Mouse (Mus musculus) embryo, embryonic 9.5 days (tissue): ENCODE measurements at regions not wholly inside any gene's neighbourhood (a gene's known extent, or its start where the extent isn't known, plus 50 kb on each side); places are given as distances from the start of the nearest gene placed in this dataset.

Experiments
- DNase-seq: peaks from one replicate; pipeline ENCODE4 v3.0.0-alpha.2; 2017; ENCODE audit errors: extremely low spot score

DNA sequence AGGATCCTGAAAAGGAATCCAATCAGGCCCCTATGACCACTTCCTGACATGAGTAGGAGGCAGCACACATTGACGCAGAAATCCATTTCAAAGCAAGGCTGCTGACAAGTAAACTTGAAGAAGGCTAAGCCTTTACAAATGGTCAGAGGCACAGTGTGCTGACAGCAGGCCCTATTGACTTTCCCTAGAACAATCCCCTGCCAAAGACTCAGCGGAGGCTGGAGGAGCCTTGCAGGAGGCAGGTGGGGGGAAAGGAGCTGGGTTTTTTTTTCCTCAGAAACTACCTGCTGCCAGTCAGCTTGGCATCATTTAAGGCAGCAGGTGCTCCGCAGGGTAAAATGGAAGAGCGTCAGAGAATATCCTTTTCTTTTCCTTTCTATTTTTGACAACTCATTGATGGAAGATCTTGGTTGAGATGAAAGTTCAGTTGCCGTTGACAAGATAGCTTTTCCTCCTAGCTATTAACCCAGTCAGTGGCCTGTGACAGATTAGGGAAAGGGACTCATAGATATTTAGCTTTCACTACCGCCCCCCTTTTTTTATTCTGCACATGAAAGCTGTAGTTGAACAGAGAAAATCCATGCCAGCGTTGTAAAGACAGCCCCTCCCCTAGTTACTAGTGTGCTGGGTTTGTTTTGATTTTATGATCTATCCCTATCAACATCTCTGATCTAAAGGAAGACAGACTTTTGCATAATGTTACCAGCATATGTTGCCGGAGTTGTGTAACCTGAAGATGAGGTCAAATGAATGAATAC lies 210.6 kb downstream of the Csnka2ip start:
- DNase-seq, result no peak

DNA sequence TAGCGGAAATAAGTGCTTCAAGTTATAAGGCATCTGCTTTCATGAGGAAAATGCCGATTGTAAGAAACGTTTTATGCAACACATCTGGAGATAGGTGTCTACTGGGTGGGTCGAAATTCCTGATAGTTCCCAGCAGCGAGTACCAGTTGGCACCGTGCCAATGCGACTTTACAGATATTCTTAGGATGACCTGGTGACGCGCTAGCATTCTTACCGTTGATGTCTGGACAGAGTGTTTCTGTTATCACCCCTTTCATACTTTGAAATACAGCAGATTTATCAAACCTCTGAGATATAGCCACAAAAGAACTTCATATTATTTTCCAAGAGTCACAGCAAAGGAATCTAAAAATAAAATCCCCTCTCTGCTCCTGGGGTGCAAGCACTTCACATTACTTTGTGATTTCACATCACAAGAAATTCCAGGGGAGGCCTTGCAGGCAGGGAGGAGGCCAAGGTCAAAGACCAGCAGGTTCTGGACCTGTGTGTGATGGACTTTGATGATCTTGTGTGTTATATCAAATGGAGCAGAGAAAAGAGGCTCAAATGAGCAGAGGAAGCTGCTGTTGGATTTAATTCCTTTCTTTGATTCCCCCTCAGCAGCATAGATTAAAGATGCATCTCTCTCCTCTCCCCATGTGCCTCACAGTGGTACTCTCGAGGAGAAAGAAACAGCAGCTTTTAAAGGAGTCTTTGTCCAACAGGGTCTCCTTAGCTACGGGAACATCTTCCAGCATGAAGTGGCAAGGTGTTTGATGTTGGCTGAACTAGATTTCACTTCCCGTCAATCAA lies 233.4 kb downstream of the Csnka2ip start:
- no peak for DNase-seq

DNA sequence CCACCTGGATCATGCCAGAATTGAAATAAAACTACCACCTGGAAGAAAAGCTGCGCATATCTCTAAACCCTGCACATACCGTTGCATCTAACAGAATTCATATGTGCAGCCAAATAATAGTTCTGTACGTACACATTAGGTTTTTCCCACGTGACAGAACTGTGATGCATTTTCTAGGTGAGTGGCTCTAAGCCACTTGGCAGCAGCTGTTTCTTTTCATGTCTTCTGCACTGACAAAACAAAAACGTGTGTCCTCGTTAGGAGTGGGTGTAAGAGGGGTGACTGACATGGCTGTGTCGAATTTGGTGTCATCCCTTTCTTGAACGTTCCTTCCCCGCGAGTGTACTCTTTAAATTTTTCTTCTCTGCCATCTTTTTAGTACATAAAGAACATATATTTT lies 254.3 kb downstream of the Csnka2ip start:
- no peak for DNase-seq

DNA sequence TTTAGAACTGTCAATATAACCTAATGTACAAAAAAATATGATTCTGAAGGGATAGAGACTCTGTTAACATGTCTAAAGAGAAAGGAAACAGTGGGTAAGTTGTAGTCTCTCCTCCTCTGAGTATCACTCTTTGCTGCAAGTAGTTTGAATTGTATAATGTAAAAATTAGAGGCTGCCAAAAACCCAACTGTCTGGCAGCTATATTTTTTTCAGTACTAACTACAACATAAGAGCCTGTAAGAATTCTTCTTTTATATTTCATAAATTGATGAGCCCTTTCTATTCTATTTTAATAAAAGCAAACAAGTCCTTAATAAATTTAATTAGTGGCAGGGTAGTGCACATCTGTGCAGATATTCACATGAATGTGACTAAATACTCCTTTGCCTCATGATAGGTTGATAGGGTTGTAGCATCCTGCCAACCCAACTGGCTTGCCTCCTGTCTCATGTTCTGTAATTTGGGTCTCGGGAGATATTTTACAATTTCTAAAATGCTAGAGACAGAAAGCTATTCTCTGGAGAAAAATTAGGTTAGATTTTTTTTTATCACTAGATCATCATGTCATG lies 269.2 kb downstream of the Csnka2ip start:
- no peak for DNase-seq

DNA sequence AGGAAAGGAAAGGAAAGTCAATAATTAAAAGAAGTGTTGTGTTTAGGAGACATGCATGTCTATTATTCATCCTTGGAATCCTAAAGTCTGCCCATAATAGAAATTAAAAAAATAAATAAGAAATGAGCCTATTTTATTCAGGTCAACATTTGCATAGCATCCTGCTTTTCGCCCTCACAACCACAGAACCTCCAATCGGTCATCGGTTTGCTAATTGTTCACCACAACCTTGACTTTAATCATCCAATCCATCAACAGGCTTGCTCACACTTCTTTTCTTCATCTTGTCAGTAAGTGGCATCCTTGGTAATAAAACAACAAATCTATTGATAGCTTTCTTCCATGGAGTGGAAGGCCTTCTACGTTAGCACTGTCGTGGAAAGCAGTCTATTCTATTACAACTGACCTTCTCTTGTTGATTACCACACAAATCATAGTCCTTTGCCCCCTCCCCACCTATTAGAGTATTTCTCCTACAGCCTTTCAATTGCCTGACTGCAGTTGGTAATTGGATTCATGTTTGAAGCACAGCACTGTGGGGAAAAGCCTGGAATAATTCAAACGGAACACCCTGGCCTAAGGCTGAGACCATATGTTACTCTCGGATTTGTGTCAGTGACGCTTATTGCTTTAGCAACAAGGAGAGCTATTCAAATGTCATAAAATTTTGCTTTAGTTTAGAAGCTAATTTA lies 269.9 kb downstream of the Csnka2ip start:
- DNase-seq, result no peak

DNA sequence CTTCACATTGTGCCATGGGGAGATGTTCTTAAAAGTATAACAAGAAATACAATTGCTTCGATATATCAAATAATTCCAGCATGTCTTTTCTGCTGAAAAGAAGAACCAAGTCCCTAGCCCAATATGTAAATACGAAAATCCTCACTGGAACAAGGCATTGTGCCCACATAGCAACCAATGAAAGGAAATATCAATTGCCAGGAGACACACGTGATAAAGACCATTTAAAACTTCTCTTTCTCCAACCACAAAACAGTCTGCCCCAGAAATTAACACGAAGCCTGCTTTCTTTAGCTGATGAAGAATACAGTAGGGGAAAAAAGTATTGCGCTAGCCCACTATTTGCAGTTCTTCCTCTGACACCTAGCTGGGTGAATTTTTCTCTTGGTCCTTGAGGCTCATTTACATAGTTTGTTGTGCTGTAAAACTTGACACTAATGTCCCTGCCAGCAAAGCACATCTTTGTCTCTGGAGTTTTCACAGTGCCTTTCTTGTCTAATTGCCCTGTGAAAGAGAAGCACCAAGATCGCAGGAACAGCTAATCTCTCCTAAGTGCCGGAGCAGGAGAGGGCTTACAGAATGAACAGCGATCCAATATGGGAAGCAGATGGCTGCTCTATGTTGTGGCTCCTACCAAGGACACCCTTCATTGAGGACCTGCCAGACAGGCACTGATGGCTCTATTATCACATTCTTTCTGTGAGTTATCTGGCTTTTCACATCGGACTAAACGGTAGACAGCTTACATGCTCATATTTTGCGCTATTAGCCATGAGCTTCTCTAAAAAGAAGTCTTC lies 272.7 kb downstream of the Csnka2ip start:
- no peak for DNase-seq

DNA sequence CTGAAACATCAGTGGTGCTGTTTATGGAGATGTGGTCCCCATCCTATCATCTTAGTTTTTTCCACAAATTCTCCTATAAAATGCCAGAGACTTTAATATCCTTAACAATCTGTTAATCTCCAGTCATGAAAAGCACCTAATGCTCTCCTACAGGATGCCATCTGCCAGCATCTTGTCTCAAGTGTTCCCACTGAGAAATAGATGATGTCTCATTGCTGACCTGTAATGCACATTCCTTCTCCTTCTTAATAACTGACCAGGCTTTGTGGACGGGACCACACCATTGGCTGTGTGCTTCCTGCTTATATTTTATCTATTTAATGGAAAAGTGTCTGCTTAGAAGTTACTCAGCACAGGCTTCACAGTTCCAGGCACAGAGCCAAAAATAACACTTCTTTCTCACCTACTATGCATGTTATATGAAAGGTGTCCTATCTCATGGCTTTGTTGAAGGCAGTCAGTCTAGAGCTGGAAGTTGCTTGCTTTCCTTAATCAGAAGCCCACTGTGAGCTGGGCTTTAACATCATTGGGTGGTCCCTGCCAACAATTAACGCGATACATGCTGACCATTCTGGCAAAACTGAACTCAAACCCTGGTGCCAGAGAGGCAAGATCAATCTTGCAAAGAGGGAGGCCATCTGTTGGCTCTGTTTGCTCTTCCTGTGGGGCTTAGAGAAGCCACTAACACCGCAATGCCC lies 283.3 kb downstream of the Csnka2ip start:
- DNase-seq, result no peak

DNA sequence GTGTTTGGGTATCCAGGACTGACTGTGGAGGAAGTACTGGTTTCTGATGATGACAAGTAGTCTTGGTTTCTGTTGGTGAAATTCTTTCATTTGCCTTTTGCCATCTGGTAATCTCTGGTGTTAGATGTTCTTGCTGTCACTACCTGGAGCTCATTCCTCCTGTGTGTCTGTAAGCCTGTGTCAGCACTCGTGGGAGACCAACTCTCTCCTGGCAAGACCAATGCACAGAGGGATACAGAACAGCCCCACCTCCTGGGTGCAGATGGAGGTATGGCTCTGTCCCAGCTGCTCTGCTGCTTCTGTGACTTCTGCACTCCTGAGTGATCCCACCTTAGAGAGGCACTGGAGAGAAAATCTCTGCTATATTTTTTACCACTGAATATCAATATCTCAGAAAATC lies 285.4 kb downstream of the Csnka2ip start:
- no peak for DNase-seq

DNA sequence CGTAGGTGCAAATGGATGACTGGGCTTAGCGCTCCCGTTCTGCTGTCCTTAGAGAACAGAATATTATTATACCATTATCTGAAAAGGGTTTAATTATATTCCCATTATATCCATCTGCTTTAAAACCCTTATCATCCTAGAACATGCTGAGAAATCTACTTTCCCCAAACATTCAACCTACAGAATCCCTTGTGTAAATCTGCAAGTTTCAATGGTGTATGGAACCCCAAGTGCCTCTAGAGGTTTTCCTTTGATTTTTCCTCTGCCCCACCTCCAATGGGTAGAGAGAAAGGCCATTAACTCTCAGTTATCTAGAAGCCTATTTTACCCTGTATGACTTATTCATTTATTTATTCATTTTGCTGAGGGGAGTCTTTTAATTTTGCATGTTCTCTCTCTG lies 308.7 kb downstream of the Csnka2ip start:
- DNase-seq, result no peak

DNA sequence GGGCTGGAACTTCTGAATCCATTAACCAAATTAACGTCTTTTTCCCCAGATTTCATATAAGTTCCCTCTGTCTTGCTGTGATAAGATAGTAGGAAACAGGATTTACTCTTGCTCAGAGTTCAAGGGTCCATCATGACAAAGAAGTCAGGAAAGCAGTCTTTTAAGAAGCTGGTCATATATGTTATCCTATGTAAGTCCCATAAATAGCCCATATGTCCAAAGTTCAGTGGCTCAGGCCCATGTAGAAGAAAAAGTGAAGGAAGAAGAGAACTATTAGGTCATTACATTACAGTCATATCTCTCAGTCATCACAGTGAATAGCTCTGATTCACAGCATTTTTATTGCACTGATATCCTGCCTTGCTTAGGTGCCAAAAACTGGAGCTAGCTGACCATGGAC lies 316.9 kb downstream of the Csnka2ip start:
- DNase-seq, result no peak

DNA sequence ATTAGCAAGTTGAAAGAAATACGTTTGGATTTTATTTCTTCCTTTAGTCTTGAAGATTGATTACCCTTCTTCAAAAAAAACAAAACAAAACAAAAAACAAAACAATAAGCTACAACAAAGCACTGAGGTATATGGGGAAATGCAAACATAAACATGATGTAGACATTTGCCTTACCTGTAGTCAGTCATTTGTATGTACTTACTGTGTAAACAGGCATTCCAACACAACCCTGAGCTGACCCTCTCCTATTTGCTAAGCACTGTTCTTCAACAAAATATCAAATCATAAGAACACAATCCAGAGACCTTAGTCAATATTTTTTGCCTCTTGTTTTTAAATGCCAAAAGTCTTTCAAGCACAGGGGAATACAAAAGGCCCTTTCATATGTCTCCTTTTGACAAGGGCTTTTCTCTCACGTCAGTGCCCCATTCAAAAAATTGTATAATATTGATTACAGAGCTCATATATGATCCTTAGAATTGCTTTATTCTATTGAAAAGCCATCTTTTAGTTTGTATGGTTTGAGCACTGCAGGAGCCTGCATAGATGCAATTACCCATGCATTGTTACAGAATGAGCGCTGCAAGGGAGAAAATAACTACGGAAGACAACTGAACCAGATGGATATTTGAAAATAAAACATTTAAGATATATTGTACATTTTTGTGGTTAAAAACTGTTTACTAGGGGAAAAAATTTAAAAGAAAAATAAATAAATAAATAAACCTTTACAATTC lies 326.2 kb downstream of the Csnka2ip start:
- DNase-seq, result no peak

DNA sequence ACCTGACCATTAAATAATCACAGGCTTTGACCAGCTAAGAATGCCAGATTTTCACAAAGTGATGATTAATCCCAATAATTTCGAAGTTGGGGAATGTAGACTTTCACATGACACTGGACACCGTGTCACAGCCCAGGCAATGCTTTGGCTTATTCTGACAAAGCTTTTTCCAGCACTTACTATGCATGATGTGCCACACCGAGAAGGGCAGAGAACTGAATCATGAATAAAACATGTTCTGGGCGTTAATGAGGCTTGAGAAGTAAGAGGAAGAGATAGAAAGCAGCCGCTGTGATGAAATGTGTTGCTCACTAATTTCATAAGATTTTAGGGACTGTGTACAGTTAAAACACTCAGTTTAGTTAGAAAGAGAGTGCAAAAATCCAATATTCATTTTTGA lies 326.8 kb downstream of the Csnka2ip start:
- DNase-seq, result no peak

DNA sequence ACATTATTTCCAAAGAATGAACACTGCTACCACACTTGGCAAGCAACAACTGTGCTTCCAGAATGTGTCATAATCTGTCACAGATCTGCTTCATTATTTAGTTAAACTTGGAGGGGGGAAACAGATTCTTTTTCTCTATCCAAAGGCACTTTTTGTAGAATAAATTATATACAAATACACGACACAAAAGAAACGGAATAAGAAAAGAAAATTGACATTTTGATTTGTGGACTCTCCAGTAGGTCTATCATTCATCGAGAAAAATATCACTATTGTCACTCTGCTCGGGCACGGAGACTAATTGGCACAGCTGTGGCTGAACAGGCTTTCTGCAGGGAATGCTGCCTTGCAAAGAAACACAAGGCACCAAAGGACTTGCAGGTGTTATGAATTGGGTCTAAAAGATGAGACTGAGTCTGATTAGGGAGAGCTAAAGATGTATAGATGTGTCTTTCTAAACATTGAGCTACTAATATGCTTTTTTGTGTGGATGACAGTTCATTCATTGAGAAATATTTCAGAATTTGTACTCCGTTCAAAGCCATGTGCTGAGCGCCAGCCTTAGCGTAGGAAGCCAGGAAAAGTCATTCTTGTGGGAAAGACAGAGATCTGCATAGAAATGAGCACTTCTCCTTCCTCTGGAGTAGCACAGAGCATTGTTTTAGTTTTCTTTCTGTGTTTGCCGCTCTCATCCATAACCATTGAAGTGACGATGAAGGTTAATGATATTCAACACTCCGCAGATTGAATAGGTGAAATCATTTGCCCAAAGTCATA lies 337.1 kb downstream of the Csnka2ip start:
- DNase-seq, result no peak

DNA sequence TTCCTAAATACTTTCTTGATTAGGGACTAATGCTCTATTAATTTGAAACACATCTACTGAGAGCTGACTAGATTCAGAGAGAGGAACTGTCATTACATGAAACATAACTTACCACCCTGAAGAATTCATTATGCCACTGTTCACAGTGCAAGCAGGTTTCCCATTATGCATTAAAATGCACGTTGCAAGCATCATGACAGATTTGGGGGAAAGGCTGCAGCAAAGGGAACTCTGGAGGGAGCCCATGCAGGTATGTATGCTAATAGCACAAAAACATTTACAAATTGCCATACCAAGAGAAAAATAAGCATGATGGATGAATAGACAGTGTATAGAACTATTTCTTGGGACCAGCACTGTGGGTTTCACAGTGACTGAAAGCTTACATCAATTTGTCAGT lies 351.1 kb downstream of the Csnka2ip start:
- DNase-seq, result no peak

DNA sequence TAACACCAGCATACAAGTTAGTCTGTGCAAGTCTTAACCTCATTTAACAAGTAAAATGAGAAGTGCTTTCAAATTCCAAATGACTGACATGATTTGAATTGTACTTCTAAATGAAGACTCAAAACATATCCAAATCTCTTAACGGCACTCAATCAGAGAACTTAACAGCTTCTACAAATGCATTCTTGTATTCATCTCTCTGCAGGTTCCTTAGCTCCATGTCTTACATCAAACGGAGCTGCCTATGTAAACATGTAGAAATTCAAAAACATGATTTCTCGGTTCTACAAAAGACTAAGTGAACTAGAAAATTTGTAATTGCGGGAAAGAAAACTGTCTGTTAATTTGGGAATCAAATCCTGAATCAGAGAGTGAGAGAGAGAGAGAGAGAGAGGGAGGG lies 353.5 kb downstream of the Csnka2ip start:
- no peak for DNase-seq

DNA sequence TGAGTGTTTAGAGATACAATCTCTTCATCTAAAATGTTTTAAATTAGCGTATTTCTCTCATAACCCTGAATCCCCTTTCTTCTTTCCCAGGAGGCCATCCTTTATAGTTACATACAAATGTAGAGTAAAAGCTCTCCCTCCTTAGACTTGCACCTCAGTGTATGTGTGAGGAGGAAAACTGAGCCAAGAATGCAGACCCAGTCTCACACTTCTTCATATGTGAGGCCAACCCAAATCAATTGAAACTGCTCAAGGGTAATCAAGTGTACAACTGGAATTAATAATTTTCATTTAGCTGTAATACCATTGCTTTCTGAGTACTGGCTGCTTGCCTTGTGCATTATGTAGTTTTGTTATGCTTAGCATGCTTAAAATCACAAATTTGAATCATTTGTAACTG lies 356.3 kb downstream of the Csnka2ip start:
- no peak for DNase-seq

DNA sequence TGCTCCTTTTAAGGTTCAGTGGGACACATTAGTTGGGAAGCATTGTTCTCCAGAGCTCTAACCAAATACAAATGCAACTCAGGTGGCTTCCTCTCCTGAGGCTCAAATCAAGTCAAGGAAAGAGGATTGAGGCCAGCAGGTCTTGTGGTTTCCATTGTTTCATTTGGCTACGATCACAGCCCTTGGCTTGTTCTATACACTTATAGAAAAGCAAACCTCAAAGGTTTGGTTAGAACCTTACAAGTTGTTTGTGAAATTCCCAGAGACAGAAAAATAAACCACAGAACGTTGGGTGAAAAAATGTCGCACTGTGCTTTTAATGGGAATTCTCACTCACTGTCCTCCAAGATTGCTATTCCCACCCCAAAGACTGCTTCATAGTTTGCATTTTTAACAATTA lies 360.4 kb upstream of the Epha3 start:
- DNase-seq, result no peak

DNA sequence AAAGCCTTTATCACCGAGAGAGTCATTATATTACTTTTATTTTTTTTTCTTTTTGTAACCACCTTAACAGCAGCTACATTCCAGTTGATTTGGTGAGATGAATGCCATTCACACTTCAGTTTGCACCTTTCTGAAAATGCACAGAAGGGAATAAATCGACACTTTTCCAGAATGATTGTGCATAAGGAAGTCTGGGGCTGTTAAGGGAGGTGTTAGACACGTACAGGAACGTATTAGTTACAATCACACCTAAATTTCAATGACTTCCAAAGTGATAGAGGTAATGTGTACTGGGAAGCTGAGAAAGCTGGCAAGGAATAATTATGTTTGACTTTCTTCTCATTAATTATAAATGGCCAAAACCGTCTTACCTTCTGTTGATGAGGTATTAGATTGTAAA lies 352.7 kb upstream of the Epha3 start:
- DNase-seq, result no peak

DNA sequence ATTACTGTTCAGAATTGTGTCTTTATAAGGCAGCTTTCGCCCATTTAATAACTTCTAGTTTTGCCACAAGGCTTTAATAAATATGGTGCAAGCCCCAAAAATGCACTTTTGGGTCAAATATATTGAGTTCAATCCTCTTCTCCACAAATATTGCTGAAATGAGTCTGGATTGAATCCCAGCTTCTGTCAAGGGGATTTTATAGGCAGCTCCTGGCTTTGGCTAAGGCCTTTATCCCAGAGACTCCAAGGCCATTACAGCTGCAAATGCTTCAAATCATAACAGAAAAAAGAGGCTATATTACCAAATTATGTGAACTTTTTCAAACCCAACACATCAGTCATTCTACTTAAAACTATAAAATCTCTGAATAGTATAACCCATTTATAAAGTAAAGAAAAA lies 347.9 kb upstream of the Epha3 start:
- DNase-seq, result no peak
